Mouse (Mus musculus) neutrophil, adult 5-6 weeks (primary cell): ENCODE measurements around the gene Tmem108. TPM values are rescaled to one million over a fixed set of nuclear protein-coding genes. Genes with fewer than 3 reads are reported as not detected.
A peak's percentile ranks its signal among the peaks of the same experiment; 100 is the strongest.

ENCODE experiments used
- ATAC-seq: fragments of 151-379, 151-347 bp; 2 replicates; pipeline ENCODE4 v1.8.0; 2017; ENCODE audit warnings: mild to moderate bottlenecking, moderate TSS enrichment; ENCODE audit not compliant: insufficient number of reproducible peaks, poor library complexity, low FRiP score, severe bottlenecking; ENCODE audit errors: extremely low read depth
- total RNA-seq: library from RNA; stranded (forward); fragments of 200-1000 nt; gene quantifications from 2 replicates; pipeline ENCODE4 v1.2.3, GENCODE M21; 2017

Gene Tmem108
- total RNA-seq, 1 experiment from 2014 or later: 4.2 TPM

GRCm38 (mm10) chr9:103538047-103538816 is 223.4 kb downstream of the Tmem108 start:
- ATAC-seq: no peak

GRCm38 (mm10) chr9:103536059-103536634 is 225.5 kb downstream of the Tmem108 start:
- ATAC-seq: no peak

- no peak for ATAC-seq
Measured at GRCm38 (mm10) chr9:103525041-103525537, 236.5 kb downstream of the Tmem108 start.

- ATAC-seq: no peak
Measured at GRCm38 (mm10) chr9:103524600-103524999, 237.0 kb downstream of the Tmem108 start.

GRCm38 (mm10) chr9:103523742-103524403 is 237.8 kb downstream of the Tmem108 start:
- no peak for ATAC-seq

- ATAC-seq: no peak
Measured at GRCm38 (mm10) chr9:103523008-103523407, 238.6 kb downstream of the Tmem108 start.

- no peak for ATAC-seq
Measured at GRCm38 (mm10) chr9:103513884-103514283, 247.8 kb downstream of the Tmem108 start.

GRCm38 (mm10) chr9:103512257-103512656 is 249.4 kb downstream of the Tmem108 start:
- no peak for ATAC-seq

- no peak for ATAC-seq
Measured at GRCm38 (mm10) chr9:103506968-103507584, 254.6 kb downstream of the Tmem108 start.

- ATAC-seq: no peak
Measured at GRCm38 (mm10) chr9:103505067-103505466, 256.6 kb downstream of the Tmem108 start.

GRCm38 (mm10) chr9:103504646-103505045 is 257.0 kb downstream of the Tmem108 start:
- ATAC-seq: no peak

GRCm38 (mm10) chr9:103503586-103504298 is 257.9 kb downstream of the Tmem108 start:
- ATAC-seq: no peak

- no peak for ATAC-seq
Measured at GRCm38 (mm10) chr9:103502655-103503054, 259.0 kb downstream of the Tmem108 start.

GRCm38 (mm10) chr9:103501861-103502364 is 259.7 kb downstream of the Tmem108 start:
- ATAC-seq: no peak

GRCm38 (mm10) chr9:103499366-103499765 is 262.3 kb downstream of the Tmem108 start:
- ATAC-seq: no peak

GRCm38 (mm10) chr9:103498699-103499098 is 262.9 kb downstream of the Tmem108 start:
- ATAC-seq: no peak

- no peak for ATAC-seq
Measured at GRCm38 (mm10) chr9:103495391-103495790, 266.2 kb downstream of the Tmem108 start.

GRCm38 (mm10) chr9:103494346-103495020 is 267.2 kb downstream of the Tmem108 start:
- peak; percentile 34; the same call in 1 of the 2 replicates for ATAC-seq
